In the genomic region with DNA sequence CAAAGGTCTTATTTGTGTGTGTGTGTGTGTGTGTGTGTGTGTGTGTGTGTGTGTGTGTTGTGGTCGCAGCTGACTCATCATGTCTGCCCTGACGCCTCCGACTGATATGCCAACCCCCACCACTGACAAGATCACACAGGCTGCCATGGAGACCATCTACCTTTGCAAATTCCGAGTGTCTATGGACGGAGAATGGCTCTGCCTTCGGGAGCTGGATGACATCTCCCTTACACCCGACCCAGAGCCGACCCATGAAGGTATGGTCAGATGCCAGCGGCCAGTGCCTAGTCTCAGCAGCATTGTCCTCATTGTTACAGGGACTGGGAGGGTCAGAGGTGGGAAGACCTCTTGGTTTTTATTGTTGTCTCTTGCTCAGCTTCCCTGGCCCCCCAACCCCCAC, we compare ENCODE assay signal across 9 mouse cellular contexts. TPM values are rescaled to one million over a fixed set of nuclear protein-coding genes. Genes with fewer than 3 reads are reported as not detected.
DNase-seq lines count a peak whose midpoint lies in the region; ATAC-seq and TF ChIP-seq lines count a peak whose summit lies in the region.
"Had no signal": no experiment of that assay in that cellular context is flagged by ENCODE, and none has a peak within 500 bp of the region (broad histone marks: within the 10 kb centered on the region; RNA-seq: fewer than 3 reads in every experiment).

No protein-coding gene starts in this region.

- no peak for ATAC-seq in cerebellum, adult (ENCODE audit: insufficient number of reproducible peaks, low FRiP score, low TSS enrichment)

- H3K4me3 ChIP-seq in olfactory bulb, adult 2 months (ENCODE audit: insufficient read depth, low read depth, low read length): peak overlapping the region; percentile 97

- peak overlapping the region; percentile 77 for H3K27ac ChIP-seq in olfactory bulb, adult 2 months (ENCODE audit: insufficient read depth, low read depth, low read length)
- H3K27ac ChIP-seq: liver, embryonic 14.5 days had no signal

- no peak for TF ChIP-seq POLR2A in olfactory bulb, adult 2 months (IDR thresholded peaks at IDR 0.05; ENCODE audit: insufficient read depth, low read depth, low read length)

- DNase-seq in cerebellum, adult 11 months: peak; percentile 47
- DNase-seq in 416B (ENCODE audit: low read depth): peak; percentile 50
- DNase-seq in embryo, embryonic 9.5 days (ENCODE audit: extremely low spot score): peak; percentile 58
- DNase-seq in layer of hippocampus, adult 8-10 months (ENCODE audit: low spot score in 2 of 2): peak; percentile 40
- no peak for DNase-seq in urinary bladder, postnatal 14 days (ENCODE audit: low spot score)
- DNase-seq in spleen, adult 18-20 months: no peak

- 4% methylated on average over 9 of the region's 9 CpGs for WGBS in olfactory bulb, adult 2 months

- peaks cover 15% of the 10 kb centered on the region for H3K4me1 ChIP-seq in olfactory bulb, adult 2 months (ENCODE audit: control insufficient read depth, insufficient read depth, low read length)

- TF ChIP-seq CTCF in olfactory bulb, adult 2 months (IDR thresholded peaks at IDR 0.05; ENCODE audit: insufficient read depth, low read depth, low read length): no peak

RNA-seq across cellular contexts. Expression of a gene that starts 19.2 kb away (rescaled TPM):
- total RNA-seq in layer of hippocampus, adult 8-10 months (2022): 100 to 1,000 TPM; 157 to 193 (median 180) TPM
- polyA plus RNA-seq in olfactory bulb, adult 2 months (2012; ENCODE audit: insufficient read depth, insufficient read length, low replicate concordance, missing spikeins): 110 TPM in 1 of 2 replicates, not detected in the other

RNA-seq across cellular contexts. Expression of a gene that starts 29.8 kb away (rescaled TPM):
- total RNA-seq in layer of hippocampus, adult 8-10 months (2022): 10 to 100 TPM; 25.4 to 30.3 (median 28.2) TPM
- polyA plus RNA-seq in olfactory bulb, adult 2 months (2012; ENCODE audit: insufficient read depth, insufficient read length, low replicate concordance, missing spikeins): not detected in 2 replicates

RNA-seq across cellular contexts. Expression of a gene that starts 56.4 kb away (rescaled TPM):
- under 1 TPM; 0.23 to 0.39 (median 0.32) TPM for total RNA-seq in layer of hippocampus, adult 8-10 months (2022)
- polyA plus RNA-seq in olfactory bulb, adult 2 months (2012; ENCODE audit: insufficient read depth, insufficient read length, low replicate concordance, missing spikeins): not detected in 2 replicates

Comparison
In these comparisons a context has a peak if more than half of its experiments do, and no peak if none do; other contexts are left out.
1. DNase-seq: peak in cerebellum, adult 11 months (single experiment), 416B (single experiment), embryo, embryonic 9.5 days (single experiment) and layer of hippocampus, adult 8-10 months (2 of 2); none in urinary bladder, postnatal 14 days (single experiment) and spleen, adult 18-20 months (0 of 2).